Mouse (Mus musculus) kidney, adult 2 months (tissue): ENCODE data around the gene Rps12. TPM values are rescaled to one million over a fixed set of nuclear protein-coding genes. Genes with fewer than 3 reads are reported as not detected.

ENCODE experiments used
- DNase-seq: peaks from one replicate; pipeline ENCODE4 v3.0.0; 2021
- H3K27ac ChIP-seq: fragments of 200-500 bp; 2 replicates; pipeline ENCODE4 v1.5.1; 2012; ENCODE audit warnings: low read depth, low read length, control low read depth, inconsistent platforms; ENCODE audit not compliant: insufficient read depth
- H3K27me3 ChIP-seq: fragments of 200-500 bp; replicated peaks from 2 replicates; pipeline ENCODE4 v1.6.1; 2012; ENCODE audit warnings: mild to moderate bottlenecking, moderate library complexity, low read length, inconsistent platforms; ENCODE audit not compliant: control insufficient read depth, insufficient read depth
- H3K36me3 ChIP-seq: fragments of 200-500 bp; 2 replicates; pipeline ENCODE4 v1.6.1; 2012; ENCODE audit warnings: mild to moderate bottlenecking, moderate library complexity, low read length, inconsistent platforms; ENCODE audit not compliant: control insufficient read depth, insufficient read depth
- H3K4me1 ChIP-seq: fragments of 200-500 bp; 2 replicates; pipeline ENCODE4 v1.6.1; 2011; ENCODE audit warnings: low read length; ENCODE audit not compliant: control insufficient read depth, insufficient read depth
- H3K4me3 ChIP-seq: fragments of 200-500 bp; 2 replicates; pipeline ENCODE4 v1.5.1; 2011; ENCODE audit warnings: mild to moderate bottlenecking, low read depth, low read length, control low read depth; ENCODE audit not compliant: insufficient read depth
- CTCF ChIP-seq: fragments of 200-500 bp; conservative IDR thresholded peaks from 2 replicates; pipeline ENCODE4 v1.5.1; 2011; ENCODE audit warnings: low read depth, mild to moderate bottlenecking, control low read depth, low read length, moderate library complexity, mixed read lengths; ENCODE audit not compliant: insufficient read depth, insufficient read length
- POLR2A ChIP-seq: fragments of 200-500 bp; IDR thresholded peaks from one replicate; pipeline ENCODE4 v1.6.1; 2011; ENCODE audit warnings: low read depth, low read length, control low read depth
- WGBS: fragments of 180-500 bp; shearing (Covaris S2); methylation state at CpG from one replicate; pipeline ENCODE4 v1.1.7; 2018; 5-methylcytosine and 5-hydroxymethylcytosine counted together
- polyA plus RNA-seq: library from polyadenylated mRNA; depleted of rRNA; stranded (reverse); fragments of >200 nt; gene quantifications from 2 replicates; pipeline ENCODE4 v1.2.3, GENCODE M21; 2012

Rps12 gene
- polyA plus RNA-seq, 1 experiment: 1,136 TPM

DNA sequence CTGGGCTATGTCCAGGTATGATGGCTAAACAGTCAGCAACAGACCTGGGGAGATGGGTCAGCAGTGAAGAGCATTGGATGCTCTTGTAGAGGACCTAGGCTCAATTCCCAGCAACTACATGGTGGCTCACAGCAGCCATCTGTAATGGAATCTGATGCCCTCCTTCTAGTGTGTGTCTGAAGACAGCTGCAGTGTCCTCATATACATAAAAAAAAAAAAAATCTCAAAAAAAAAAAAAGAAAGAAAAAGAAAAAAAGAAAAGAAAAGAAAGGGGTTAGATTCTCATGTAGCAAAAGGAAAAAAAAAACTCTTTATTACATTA lies 25.3 kb upstream of the Rps12 start:
- H3K27ac ChIP-seq: no peak overlapping the region
- TF ChIP-seq POLR2A (no peak), CTCF (no peak)
- H3K36me3 ChIP-seq: no peaks in the 10 kb centered on the region
- no peak for DNase-seq
- H3K4me1 ChIP-seq: no peaks in the 10 kb centered on the region
- H3K4me3 ChIP-seq: no peak overlapping the region
- no peaks in the 10 kb centered on the region for H3K27me3 ChIP-seq

DNA sequence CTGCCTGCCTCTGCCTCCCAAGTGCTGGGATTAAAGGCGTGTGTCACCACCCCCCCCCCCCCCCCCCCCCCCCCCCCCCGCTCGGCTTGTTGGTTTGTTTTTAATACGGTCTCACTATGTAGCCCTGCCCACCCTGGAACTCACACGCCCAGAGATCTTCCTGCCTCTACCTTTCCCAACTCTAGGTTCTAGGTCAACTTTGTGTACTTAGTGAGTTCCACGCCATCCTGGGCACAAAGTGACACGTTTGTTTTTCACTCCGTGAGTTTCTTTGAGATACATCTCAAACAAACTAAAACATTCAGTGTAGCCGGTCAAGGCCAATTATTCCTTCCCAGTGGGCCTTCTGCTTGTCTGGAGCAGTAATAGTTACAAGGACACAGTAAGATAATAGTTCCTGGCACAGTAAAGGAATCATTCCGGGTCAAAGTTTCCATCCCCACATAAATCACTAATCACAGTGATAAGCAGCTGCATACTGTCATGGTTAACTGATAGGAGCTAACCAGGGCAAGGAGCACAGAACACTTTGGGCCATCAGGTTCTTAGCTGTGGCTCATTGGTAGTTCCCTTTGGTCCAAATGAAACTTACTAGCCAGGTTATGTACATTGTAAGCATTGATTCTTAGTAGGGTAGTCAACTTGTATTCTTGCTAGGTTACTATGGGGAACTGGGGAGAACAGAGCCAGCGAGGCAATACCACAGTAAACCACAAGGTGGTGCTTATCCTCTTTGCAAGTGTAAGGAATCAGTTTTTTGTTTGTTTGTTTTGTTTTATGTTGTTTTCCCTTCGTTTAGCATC lies 24.8 kb upstream of the Rps12 start:
- 40% methylated on average over 10 of the region's 12 CpGs for WGBS

DNA sequence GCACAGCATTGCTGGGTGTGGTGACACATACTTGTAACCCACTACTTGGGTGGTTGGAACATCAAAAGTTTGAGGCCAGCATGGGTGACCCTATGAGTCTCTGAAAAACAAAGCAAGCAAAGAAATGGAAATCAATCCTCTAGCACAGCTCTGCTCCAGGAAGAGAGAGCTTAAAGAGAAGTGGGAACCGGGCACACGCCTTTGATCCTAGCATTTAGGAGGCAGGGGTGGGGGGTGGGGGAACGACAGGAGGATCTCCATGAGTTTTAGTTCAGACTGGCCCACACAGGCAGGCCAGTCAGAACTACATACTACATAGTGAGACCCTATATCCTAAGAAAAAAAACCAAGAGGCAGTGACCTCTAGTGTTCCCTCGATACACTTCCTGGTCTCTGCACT lies 19.1 kb upstream of the Rps12 start:
- H3K27me3 ChIP-seq: no peaks in the 10 kb centered on the region
- no peaks in the 10 kb centered on the region for H3K4me1 ChIP-seq
- no peak overlapping the region for H3K4me3 ChIP-seq
- no peak for TF ChIP-seq POLR2A
- TF ChIP-seq CTCF: no peak
- no peak for DNase-seq
- no peak overlapping the region for H3K27ac ChIP-seq
- H3K36me3 ChIP-seq: peaks cover 8% of the 10 kb centered on the region
- 54% methylated on average over 4 of the region's 4 CpGs for WGBS

More for the DNA sequence above, 24.8 kb upstream of the Rps12 start:
- peak; percentile 66 for DNase-seq
- H3K27me3 ChIP-seq: no peaks in the 10 kb centered on the region
- H3K27ac ChIP-seq: no peak overlapping the region
- peak; percentile 42 for TF ChIP-seq CTCF
- TF ChIP-seq POLR2A: no peak
- H3K4me3 ChIP-seq: no peak overlapping the region
- no peaks in the 10 kb centered on the region; the same call in 1 of the 2 replicates for H3K36me3 ChIP-seq
- H3K4me1 ChIP-seq: no peaks in the 10 kb centered on the region

DNA sequence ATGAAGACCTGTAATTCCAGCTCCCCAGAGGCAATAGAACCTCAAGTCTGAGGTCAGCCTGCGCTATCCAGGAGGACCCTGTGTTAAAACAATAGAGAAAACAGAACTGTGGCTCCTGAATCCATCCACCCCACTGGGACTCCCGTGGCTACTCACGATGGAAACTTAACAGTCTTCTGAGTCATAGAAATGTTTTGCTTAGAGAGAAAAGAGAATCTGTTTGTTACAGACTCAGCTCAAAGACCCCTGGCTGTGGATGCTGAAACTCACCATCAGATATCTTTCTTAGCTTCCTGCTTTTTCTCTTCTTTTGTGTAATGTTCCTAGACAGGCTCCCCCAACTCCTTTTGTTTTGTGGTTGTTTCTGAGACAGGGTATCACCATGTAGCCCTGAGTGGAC lies 17.6 kb upstream of the Rps12 start:
- WGBS: 83% methylated on average over 3 of the region's 3 CpGs
- TF ChIP-seq POLR2A: no peak
- TF ChIP-seq CTCF: no peak
- Histone ChIP-seq H3K4me1 (no peaks in the 10 kb centered on the region), H3K4me3 (no peak overlapping the region), H3K27me3 (no peaks in the 10 kb centered on the region), H3K36me3 (peaks cover 8% of the 10 kb centered on the region), H3K27ac (no peak overlapping the region)
- DNase-seq: no peak

DNA sequence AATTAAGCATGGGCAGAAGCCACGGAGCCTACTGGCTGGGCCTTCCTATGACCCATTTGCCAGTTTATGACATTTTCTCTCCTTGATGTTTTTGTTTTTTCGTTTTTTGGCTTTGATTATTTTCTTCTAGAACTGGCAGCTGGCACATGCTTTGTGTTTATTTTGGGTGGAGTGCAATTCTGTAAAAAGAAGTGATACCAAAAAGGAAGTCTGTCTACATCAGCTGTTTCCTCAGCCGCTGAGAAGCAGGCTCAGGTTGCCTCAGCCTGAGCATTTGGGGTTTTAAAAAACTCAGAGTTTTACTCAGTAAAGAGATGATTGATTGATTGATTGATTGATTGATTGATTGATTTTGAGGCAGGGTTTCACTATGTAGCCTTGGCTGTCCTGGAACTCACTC lies 15.8 kb upstream of the Rps12 start:
- TF ChIP-seq CTCF (no peak), POLR2A (no peak)
- Histone ChIP-seq H3K27me3 (no peaks in the 10 kb centered on the region), H3K4me1 (no peaks in the 10 kb centered on the region; the same call in 1 of the 2 replicates), H3K4me3 (no peak overlapping the region), H3K27ac (no peak overlapping the region), H3K36me3 (peaks cover 8% of the 10 kb centered on the region)
- WGBS: 49% methylated on average over 3 of the region's 3 CpGs
- no peak for DNase-seq

DNA sequence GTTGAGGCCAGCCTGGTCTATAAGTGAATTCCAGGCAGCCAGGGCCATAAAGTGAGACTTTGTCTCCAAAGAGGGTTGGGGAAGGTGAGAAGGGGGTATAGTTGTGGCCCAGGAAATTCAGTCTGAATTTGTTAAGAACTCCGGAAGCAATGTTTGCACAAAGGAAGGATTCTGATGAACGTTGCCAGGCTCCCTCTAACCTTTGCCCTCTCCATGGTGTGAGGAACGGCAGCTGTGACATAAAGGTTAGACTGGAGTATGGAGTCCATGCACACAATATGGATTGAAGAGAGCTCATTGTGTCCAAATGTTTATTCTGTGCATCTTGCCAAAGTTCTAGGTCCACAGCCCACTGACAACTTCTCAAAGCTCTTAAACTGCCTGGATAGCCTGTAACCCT lies 12.9 kb upstream of the Rps12 start:
- no peak for DNase-seq
- 38% methylated on average over 3 of the region's 3 CpGs for WGBS
- Histone ChIP-seq H3K4me1 (no peaks in the 10 kb centered on the region; the same call in 1 of the 2 replicates), H3K36me3 (peaks cover 4% of the 10 kb centered on the region), H3K27me3 (no peaks in the 10 kb centered on the region), H3K4me3 (no peak overlapping the region), H3K27ac (no peak overlapping the region)
- TF ChIP-seq CTCF: no peak
- TF ChIP-seq POLR2A: no peak

DNA sequence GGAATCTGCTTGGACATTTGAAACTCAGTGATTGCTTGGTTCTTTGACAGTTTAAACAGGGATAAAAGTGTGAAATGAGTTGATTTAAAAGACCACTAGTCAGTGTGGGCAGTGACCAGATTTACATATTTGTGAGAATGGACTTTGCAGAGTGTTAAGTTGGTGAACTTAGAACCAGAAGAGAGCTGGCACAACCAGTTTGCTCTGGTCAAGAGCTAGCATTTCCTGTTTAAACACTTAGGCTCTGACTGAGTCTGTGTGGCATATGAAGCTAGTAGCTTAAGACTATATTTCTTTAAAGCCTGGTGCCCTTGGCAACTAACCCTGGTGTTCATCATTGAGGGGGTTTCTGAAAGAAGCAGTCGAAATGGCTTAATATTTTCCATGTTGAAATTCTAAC lies 11.1 kb upstream of the Rps12 start:
- H3K4me1 ChIP-seq: no peaks in the 10 kb centered on the region; the same call in 1 of the 2 replicates
- H3K36me3 ChIP-seq: peaks cover 2% of the 10 kb centered on the region; the same call in 1 of the 2 replicates
- peak; percentile 52 for DNase-seq
- 67% methylated on average over 1 of the region's 1 CpGs for WGBS
- no peaks in the 10 kb centered on the region for H3K27me3 ChIP-seq
- no peak overlapping the region for H3K4me3 ChIP-seq
- TF ChIP-seq CTCF (no peak), POLR2A (no peak)
- peak overlapping the region; percentile 40; the same call in 1 of the 2 replicates for H3K27ac ChIP-seq
